Mouse (Mus musculus) embryonic stem cell, embryonic (primary cell): ENCODE measurements around the gene Rbp3.

Experiments
- CTCF ChIA-PET, 4 experiments: fragments of 300-600 bp in 2 of 4; fragments of 350-600 bp in 2 of 4; sonication (Branson Sonifier 250); formaldehyde crosslinking; loops; one replicate each; lab custom pipeline; 2022; ENCODE audit warnings: inconsistent platforms in 2 of 4; lab: Charles Lee
- POLR2A ChIA-PET, 4 experiments: fragments of 300-600 bp in 2 of 4; fragments of 350-600 bp in 2 of 4; sonication (Branson Sonifier 250); formaldehyde crosslinking; loops; one replicate each; lab custom pipeline; 2022; ENCODE audit warnings: antibody characterized with exemption in 4 of 4, inconsistent platforms in 1 of 4; lab: Charles Lee

Gene Rbp3

DNA sequence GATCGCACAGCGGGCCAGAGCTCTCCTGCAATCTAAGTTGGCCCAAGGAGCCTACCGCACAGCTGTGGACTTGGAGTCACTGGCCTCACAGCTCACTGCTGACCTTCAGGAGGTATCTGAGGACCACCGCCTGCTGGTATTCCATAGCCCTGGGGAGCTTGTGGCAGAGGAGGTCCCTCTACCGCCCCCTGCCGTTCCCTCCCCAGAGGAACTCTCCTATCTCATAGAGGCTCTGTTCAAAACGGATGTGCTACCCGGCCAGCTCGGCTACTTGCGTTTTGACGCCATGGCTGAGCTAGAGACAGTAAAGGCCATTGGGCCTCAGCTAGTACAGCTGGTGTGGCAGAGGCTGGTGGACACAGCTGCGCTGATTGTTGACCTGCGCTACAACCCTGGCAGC lies 2.3 kb downstream of the Rbp3 start:
- CTCF ChIA-PET = interaction anchor here (0.6 to 2.0 kb wide), 39 partner anchors 9 to 864 kb away, joined by 3 to 8 read pairs (median 4); partner anchors contain the start of genes Gdf2 (in 2 of the 4), Anxa8 (in 1 of the 4), Gdf10 (in 1 of the 4) and Zfp488 (in 1 of the 4)
- POLR2A ChIA-PET = interaction anchor here in 1 of 4 experiments (1.6 kb wide), 1 partner anchor 408 kb away, joined by 5 read pairs; no protein-coding TSS in a partner anchor

DNA sequence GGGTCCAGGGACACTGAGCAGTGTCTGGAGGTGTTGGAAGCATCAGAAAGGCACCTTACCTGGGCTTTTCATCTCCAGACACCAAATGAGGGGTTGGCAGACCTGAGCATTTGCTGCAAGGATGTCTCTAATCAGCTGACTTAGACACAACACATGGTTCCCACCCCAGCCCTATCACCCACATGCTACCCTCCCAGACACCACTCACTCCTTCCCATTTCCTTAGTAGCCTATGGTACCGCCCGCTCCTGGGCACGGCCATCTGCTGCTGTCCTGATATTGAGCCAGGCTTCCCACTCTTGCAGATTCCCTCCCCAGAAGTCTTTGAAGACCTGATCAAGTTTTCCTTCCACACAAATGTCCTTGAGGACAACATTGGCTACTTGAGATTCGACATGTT lies 4.4 kb downstream of the Rbp3 start:
- POLR2A ChIA-PET = no interaction called here
- CTCF ChIA-PET = interaction anchor here in 2 of 4 experiments (0.6 to 1.3 kb wide), 4 partner anchors 122 to 278 kb away, joined by 3 to 5 read pairs (median 4); no protein-coding TSS in a partner anchor

DNA sequence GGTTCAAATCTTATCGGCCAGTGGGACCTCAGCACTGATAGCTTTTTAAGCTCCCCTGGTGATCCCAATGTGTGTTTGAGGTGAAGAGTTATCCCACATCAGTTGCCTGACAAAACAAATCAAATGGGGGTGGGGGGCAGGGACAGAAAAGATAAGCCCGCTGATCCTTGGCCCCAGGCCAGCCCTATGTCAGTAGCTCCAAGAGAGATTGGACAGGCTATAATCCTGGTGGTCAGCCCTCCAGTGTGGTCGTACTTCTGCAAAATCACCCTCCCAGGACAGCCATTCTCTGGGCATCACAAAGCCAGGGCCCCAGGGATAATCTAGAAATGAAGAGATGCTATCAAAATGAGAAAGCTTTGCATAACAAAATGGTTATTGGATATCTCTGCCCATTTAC lies 5.0 kb downstream of the Rbp3 start:
- CTCF ChIA-PET = interaction anchor here (0.6 to 2.8 kb wide), 29 partner anchors 7 to 414 kb away, joined by 3 to 11 read pairs (median 3); partner anchors contain the start of genes Gdf10 (in 1 of the 4) and Gdf2 (in 1 of the 4)
- POLR2A ChIA-PET = no interaction called here

DNA sequence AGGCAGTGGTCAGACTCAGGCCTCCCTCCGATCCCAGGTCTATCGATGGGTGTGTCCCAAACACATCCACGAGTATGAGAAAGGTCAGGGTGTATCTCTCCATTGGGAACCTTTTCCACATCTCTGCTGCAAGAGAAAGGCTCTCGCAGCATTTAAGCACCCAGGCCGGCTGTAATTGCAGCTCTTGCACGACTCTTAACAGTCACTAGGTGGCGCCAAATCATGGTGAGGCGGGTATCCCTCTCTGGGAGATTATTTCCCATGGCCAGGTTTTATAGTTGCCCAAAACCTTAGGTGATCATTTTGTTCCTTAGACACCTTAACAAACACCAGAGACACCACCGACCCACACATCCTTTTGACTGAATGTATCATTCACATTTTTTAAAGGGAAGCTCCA lies 5.5 kb downstream of the Rbp3 start:
- POLR2A ChIA-PET = no interaction called here
- CTCF ChIA-PET = interaction anchor here (0.6 to 2.8 kb wide), 29 partner anchors 8 to 444 kb away, joined by 3 to 11 read pairs (median 3); partner anchors contain the start of genes Gdf10 (in 1 of the 4) and Gdf2 (in 1 of the 4)

DNA sequence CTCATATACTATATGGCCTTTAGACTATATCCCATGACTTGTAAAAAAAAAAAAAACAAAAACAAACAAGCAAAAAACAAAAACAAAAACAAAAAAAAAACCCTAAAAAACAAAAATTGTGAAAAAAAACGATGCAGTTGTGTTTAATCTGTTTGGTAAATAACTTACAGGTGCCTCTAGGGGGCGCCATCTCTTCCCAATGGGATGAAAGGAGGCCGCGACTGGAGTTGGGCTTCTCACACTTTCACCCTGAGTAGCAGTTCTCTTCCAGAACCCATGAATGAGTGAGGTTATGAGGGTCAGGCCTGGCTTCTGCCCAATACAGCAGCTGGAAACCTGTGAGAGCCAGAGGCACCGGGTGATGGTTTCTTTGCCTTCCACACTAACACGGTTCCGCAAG lies 11.9 kb downstream of the Rbp3 start:
- POLR2A ChIA-PET = no interaction called here
- CTCF ChIA-PET = interaction anchor here in 1 of 4 experiments (0.7 to 1.6 kb wide), 2 partner anchors 10 to 610 kb away, joined by 3 to 5 read pairs; no protein-coding TSS in a partner anchor

DNA sequence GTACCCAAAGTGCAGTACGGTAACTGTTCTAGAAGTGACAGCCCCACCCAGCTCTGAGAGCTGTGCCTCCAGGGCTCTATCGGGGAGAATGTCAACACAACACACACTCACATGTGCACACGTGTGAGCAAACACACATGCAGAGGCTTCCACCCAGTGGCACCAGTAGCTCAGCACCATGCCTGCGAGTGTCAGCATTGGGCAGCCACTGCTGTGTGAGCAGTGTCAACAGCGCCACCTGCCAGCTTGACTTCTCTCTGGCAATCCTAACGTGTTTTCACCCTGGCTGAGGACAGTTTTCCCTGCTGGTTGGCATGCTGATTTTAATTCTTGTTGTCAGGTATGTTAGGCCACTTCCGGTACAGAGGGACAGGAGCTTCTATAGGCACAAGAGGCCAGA lies 18.9 kb downstream of the Rbp3 start:
- CTCF ChIA-PET = interaction anchor here in 3 of 4 experiments (0.5 to 2.0 kb wide), 7 partner anchors 10 to 300 kb away, joined by 3 to 11 read pairs (median 4); no protein-coding TSS in a partner anchor

DNA sequence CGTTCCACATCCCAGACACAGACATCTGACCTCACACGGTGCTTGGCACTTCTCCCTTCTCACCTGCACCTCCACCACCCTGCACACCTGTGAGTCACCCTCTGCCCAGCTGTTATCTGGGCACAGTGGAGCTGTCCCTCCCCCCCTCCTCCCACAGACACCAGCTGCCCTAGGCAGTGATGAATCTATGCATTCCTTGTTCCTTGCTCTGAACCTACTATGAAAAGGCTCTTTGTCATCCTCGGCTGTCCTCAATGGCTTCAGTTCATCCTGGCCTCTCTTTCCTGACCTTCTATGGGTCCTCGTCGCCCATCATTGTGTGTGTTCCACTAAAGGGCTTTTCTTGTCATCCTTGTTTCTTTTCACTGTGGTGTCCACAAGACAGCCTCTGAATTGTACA lies 20.9 kb downstream of the Rbp3 start:
- CTCF ChIA-PET = interaction anchor here in 1 of 4 experiments (1.5 kb wide), 1 partner anchor 16 kb away, joined by 3 read pairs; no protein-coding TSS in a partner anchor

More for the DNA sequence above, 18.9 kb downstream of the Rbp3 start:
- POLR2A ChIA-PET = no interaction called here

DNA sequence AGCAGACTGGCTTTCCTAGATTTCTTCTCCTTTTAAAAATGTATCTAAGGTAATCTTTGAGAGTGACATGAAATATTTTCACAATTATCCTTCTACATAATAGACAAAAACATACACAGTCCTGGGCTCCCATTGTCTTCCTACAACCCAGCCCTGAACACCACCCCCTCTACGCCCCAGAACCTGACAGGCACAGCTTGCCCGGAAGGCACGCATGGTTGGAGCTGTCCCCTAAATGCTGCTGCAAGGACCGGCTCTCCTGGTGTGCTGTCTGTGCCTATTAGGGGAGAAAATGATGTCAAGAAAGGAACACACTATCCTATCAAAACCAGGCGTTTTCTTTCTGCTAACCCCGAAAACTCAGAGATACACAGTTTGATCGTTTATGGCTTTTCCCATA lies 23.9 kb downstream of the Rbp3 start:
- ChIA-PET POLR2A (no interaction called here), CTCF (interaction anchor here in 2 of 4 experiments (1.2 to 1.4 kb wide), 2 partner anchors 22 to 129 kb away, joined by 3 to 4 read pairs; no protein-coding TSS in a partner anchor)

More for the DNA sequence above, 20.9 kb downstream of the Rbp3 start:
- POLR2A ChIA-PET = no interaction called here

DNA sequence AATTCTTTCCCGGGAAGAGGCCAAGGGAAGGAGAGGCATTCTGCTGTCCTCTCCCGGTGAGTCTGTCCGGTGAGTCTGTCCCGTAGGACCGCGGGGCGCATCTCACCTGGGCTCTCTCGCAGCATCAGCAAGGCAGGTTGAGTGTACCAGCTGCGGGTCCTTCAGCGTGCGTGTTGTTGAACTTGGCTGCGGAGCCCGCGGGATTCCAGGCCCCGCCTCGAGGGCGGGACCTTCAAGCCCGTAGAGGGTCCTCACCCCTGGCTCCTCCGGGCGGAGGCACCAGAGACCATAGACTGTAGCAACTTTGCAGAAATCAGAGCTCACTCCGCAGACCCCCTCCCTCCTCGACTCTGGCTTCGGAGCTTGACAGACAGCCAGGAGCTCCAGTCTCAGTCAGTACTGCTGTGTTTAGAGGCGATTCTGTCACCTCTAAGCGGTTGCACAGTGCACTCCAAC lies 24.8 kb downstream of the Rbp3 start, which contains the start of gene Zfp488:
Gene Zfp488 (minus strand): TSS at position 161 of the 456 bp plus-strand sequence.
- POLR2A ChIA-PET = interaction anchor here in 1 of 4 experiments (0.5 kb wide), 1 partner anchor 19 kb away, joined by 3 read pairs; no protein-coding TSS in a partner anchor
- CTCF ChIA-PET = interaction anchor here in 3 of 4 experiments (0.6 to 1.2 kb wide), 5 partner anchors 17 to 131 kb away, joined by 3 to 4 read pairs (median 4); no protein-coding TSS in a partner anchor

DNA sequence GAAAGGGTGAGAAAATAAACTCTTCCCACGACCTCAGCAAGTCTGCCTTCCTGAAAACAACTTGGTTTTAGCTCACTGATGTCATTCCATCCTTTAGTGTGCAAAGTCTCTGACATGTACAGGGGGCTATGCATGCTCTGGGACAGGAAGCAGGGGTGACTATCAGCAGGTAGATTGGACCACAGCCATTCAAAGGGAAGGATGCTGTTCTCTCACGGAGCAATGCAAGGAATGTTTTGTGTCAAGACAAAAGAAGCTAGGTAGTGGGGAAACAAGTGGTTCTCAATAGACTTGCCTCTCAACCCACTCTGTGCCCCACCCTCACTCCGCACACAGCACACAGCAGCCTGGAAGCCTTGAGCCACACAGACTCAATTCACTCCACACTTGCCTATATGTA lies 35.4 kb downstream of the Rbp3 start:
- CTCF ChIA-PET = interaction anchor here in 1 of 4 experiments (1.0 kb wide), 1 partner anchor 56 kb away, joined by 3 read pairs; no protein-coding TSS in a partner anchor
- POLR2A ChIA-PET = no interaction called here

DNA sequence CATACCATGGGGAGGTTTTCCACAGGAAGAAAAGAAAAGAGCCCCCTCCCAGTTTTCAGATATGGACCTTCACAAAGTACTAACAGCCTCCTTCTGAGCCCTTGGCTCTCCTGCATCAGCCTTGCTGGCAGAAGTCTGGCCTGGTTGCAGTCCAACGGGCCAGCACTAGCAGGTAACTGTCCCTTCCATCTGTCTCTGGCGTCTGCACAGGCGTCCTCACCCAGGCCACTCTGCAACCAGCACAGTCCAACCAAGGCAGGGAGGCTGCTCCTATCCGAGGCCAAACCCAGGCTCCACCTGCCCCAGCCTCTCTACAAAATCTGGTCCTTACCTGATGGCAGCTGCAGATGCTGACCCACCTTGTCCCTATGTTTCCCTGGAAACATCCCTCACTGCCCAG lies 38.2 kb downstream of the Rbp3 start:
- ChIA-PET CTCF (interaction anchor here in 1 of 4 experiments (0.6 kb wide), 1 partner anchor 786 kb away, joined by 3 read pairs; no protein-coding TSS in a partner anchor), POLR2A (no interaction called here)

DNA sequence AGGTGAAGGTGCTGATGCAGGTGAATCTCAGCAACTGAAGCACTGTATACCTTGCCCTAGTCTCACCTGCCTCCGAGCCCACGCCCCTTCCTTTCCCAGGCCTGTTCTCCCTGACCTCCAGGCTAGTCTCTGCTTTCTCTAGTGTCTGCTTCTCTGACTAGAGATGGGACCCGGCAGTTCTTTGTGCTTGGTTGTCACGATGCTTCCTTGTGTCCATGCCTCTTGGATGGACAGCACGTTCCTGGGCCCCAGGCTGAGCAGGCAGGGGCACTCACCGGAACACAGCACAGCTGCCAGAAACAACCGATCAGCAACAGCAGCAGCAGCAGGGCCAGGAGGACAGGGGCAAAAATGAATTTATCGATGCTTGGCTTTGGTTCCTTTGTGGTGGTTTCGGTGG lies 39.2 kb downstream of the Rbp3 start:
- ChIA-PET POLR2A (interaction anchor here in 1 of 4 experiments (0.6 kb wide), 1 partner anchor 496 kb away, joined by 4 read pairs; no protein-coding TSS in a partner anchor), CTCF (no interaction called here)

DNA sequence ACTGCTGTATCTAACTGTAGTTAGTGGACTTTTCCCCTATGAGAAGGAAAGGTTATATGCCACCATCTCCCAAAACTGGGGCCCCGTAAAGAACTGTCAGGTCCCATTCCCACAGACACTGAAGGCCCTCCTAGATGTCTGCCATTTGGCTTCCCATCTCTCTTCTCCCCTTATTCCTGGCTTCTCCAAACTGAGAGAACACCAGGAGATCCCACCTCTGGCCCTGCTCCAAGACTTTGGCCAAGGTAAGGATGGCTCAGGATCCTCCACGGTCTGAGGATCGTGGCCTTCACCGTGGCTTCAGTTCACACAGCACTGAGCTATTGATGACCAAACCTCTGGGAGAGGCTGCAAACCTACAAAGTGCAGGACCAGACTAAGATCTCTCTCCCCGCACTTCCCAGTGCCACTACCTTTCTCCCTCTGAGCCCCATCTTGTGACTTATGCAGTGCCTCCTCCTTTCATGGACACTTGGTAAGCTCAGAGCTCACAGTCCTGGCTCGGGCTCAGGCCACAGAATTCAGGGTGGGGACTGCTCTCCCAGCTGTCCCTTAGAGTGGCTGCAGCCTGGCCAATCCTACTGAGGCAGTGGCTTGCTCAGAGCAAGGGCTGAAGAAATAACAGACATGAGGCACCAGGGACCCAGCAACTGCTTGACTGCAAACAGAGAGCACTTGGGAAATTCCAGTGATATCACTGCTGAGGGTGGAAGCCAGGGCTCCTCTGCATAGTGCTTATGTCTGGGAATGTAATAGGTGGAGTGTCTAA lies 39.9 kb downstream of the Rbp3 start:
- ChIA-PET POLR2A (no interaction called here), CTCF (interaction anchor here in 1 of 4 experiments (0.9 kb wide), 1 partner anchor 34 kb away, joined by 3 read pairs; no protein-coding TSS in a partner anchor)

DNA sequence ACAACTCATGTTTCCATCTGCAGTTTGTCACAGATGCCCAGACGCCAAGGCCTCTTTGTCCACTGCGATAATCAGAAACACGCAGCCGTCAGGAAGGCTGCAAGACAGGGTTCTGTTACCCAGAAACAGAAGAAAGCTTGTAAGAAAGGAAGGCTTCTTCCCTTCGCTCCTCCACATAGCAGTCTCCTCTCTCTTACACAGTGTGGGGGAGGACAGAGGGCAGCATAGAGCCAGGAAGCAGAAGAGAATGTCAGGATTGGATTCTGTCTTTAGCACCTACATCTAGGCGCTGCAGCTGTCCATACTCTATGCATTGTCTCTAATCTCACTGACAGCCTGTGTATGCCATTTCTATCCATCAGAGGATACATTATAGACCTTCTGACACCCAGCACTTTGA lies 43.6 kb downstream of the Rbp3 start:
- CTCF ChIA-PET = no interaction called here
- POLR2A ChIA-PET = interaction anchor here in 1 of 4 experiments (0.6 kb wide), 2 partner anchors 19 to 24 kb away, joined by 3 to 4 read pairs; partner anchors contain the start of gene Zfp488

DNA sequence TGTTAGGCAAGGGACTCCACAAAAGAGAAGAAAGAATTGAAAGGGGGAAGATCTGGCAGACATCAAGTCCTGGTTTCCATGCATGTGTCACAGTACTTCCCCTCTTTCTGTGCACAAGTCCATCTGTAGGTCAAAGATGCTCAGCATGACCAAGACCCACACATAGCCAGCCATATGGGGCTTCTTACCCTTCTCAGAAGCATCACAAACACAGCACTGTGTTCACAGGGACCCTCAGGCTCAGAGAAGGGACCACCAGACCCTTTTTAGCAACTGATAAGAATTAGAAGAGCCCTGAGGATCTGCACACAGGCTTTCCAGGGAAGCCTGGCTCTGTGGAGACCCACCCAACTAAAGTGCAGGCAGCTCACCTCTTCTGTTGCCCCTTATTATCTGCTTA lies 46.3 kb downstream of the Rbp3 start:
- ChIA-PET CTCF (no interaction called here), POLR2A (no interaction called here)

DNA sequence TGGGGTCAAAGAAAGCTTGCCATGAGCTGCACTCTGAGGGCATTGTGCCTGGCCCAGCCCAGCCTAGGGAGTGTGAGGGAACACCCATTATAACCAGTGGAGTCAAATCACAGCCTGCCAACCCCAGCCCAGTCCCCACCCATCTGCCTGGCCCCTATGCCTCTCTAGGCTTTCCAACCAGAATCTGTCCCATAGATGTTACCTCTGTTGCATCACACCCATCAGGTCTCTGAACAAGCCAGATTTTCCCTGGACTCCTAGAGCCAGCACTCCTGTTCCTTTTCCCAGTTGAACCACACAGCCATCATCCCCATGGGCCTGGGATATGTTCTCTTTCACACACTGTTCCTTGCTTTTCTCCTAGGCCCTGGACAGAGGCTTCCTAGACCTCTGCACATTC lies 47.6 kb downstream of the Rbp3 start:
- POLR2A ChIA-PET = interaction anchor here in 1 of 4 experiments (0.6 kb wide), 1 partner anchor 773 kb away, joined by 3 read pairs; no protein-coding TSS in a partner anchor
- CTCF ChIA-PET = interaction anchor here in 1 of 4 experiments (1.0 kb wide), 1 partner anchor 61 kb away, joined by 5 read pairs; no protein-coding TSS in a partner anchor

DNA sequence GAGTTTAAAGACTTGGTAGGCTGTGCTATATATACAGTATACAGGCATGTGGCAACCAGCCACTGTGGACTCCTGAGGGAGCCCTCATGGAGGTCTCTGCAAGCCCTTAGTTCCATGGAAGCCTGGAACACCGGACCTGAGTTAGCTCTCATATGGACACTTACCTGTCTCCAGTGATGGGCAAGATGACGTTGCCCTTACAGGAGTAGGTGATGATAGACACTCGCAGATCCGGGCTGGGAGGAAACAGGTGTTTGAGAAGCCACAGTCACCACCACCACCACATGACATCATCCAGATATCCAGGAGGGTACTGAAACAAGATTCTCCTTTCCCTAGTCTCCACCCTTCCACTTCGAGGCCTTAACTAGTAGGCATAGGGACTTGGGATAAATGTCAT lies 48.6 kb downstream of the Rbp3 start:
- CTCF ChIA-PET = no interaction called here
- POLR2A ChIA-PET = no interaction called here
